Mouse (Mus musculus) CH12.LX (cell line): Measurements from ENCODE around the gene Gm20518. TPM values are rescaled to one million over a fixed set of nuclear protein-coding genes. Genes with fewer than 3 reads are reported as not detected.
A peak's percentile ranks its signal among the peaks of the same experiment; 100 is the strongest.

ENCODE experiments used
- DNase-seq: peaks from one replicate; pipeline ENCODE4 v3.0.0-alpha.2; 2013; ENCODE audit errors: extremely low read depth
- H3K27ac ChIP-seq: 2 replicates; pipeline ENCODE4 v1.5.1; 2012; ENCODE audit warnings: low read depth, mild to moderate bottlenecking, control low read depth, moderate library complexity; ENCODE audit not compliant: insufficient read depth
- H3K27me3 ChIP-seq: replicated peaks from 2 replicates; pipeline ENCODE3; 2012; ENCODE audit warnings: inconsistent platforms
- H3K36me3 ChIP-seq, 2 experiments: replicated peaks in 1 of 2; 2 replicates each; pipeline versions ENCODE3 to v1.6.1; 2012; ENCODE audit warnings: inconsistent platforms in 1 of 2, low read length in 1 of 2, mild to moderate bottlenecking in 1 of 2, mixed read lengths in 1 of 2, moderate library complexity in 1 of 2; ENCODE audit not compliant: control insufficient read depth in 1 of 2, insufficient read depth in 1 of 2
- H3K4me1 ChIP-seq, 2 experiments: 2 replicates each; pipeline ENCODE4 v1.6.1; 2012; ENCODE audit warnings: inconsistent platforms in 1 of 2, moderate library complexity in 1 of 2; ENCODE audit not compliant: insufficient read depth in 2 of 2, control insufficient read depth in 1 of 2
- H3K4me2 ChIP-seq: 2 replicates; pipeline ENCODE4 v1.6.1; 2012; ENCODE audit warnings: low read depth, mild to moderate bottlenecking, control low read depth; ENCODE audit not compliant: poor library complexity, insufficient read depth, severe bottlenecking
- H3K4me3 ChIP-seq, 3 experiments: fragments of 150-350 bp in 1 of 3; sonication (generic) in 1 of 3; replicated peaks in 1 of 3; 2 replicates each; pipeline versions ENCODE3 to v1.5.1; 2011 to 2012; ENCODE audit warnings: low read depth in 2 of 3, low read length in 2 of 3, mild to moderate bottlenecking in 2 of 3, moderate library complexity in 2 of 3, control low read depth in 1 of 3, improper control_type of control experiment in 1 of 3, inconsistent platforms in 1 of 3, mixed read lengths in 1 of 3; ENCODE audit not compliant: poor library complexity in 1 of 3
- H3K79me2 ChIP-seq: replicated peaks from 2 replicates; pipeline ENCODE4 v1.6.1; 2012; ENCODE audit warnings: mild to moderate bottlenecking, moderate library complexity; ENCODE audit not compliant: control insufficient read depth, poor library complexity, insufficient read depth, severe bottlenecking; ENCODE audit errors: extremely low read depth
- H3K9ac ChIP-seq: 2 replicates; pipeline ENCODE4 v1.6.1; 2012; ENCODE audit warnings: low read depth, mild to moderate bottlenecking, control low read depth, moderate library complexity; ENCODE audit not compliant: insufficient read depth
- H3K9me3 ChIP-seq: replicated peaks from 2 replicates; pipeline ENCODE3; 2012; ENCODE audit warnings: low read length, inconsistent platforms, mixed read lengths
- BHLHE40 ChIP-seq: IDR thresholded peaks from 2 replicates; pipeline ENCODE4 v1.6.1; 2011; ENCODE audit warnings: mild to moderate bottlenecking, low read depth, low read length, improper control_type of control experiment
- CHD1 ChIP-seq: IDR thresholded peaks from 2 replicates; pipeline ENCODE4 v1.6.1; 2012; ENCODE audit warnings: low read depth, low read length, improper control_type of control experiment, inconsistent platforms
- CHD2 ChIP-seq: IDR thresholded peaks from 2 replicates; pipeline ENCODE4 v1.6.1; 2011; ENCODE audit warnings: low read length, improper control_type of control experiment
- CTCF ChIP-seq, 2 experiments: IDR thresholded peaks in 1 of 2; conservative IDR thresholded peaks in 1 of 2; 2 replicates each; pipeline ENCODE4 v1.5.1; 2011 to 2012; ENCODE audit warnings: low read depth in 2 of 2, low read length in 2 of 2, improper control_type of control experiment in 1 of 2, inconsistent platforms in 1 of 2, mild to moderate bottlenecking in 1 of 2, moderate library complexity in 1 of 2
- E2F4 ChIP-seq: IDR thresholded peaks from 2 replicates; pipeline ENCODE4 v1.6.1; 2011; ENCODE audit warnings: low read depth, low read length, improper control_type of control experiment; ENCODE audit not compliant: insufficient replicate concordance
- ELF1 ChIP-seq: IDR thresholded peaks from 2 replicates; pipeline ENCODE4 v1.6.1; 2014; ENCODE audit warnings: low read depth, mild to moderate bottlenecking, inconsistent platforms, low read length, improper control_type of control experiment
- EP300 ChIP-seq: IDR thresholded peaks from 2 replicates; pipeline ENCODE4 v1.6.1; 2011; ENCODE audit warnings: low read length, improper control_type of control experiment
- ETS1 ChIP-seq: conservative IDR thresholded peaks from 2 replicates; pipeline ENCODE4 v1.6.1; 2012; ENCODE audit warnings: low read depth, mild to moderate bottlenecking, inconsistent platforms, low read length, improper control_type of control experiment, moderate library complexity
- GABPA ChIP-seq: IDR thresholded peaks from 2 replicates; pipeline ENCODE4 v1.6.1; 2012; ENCODE audit warnings: low read depth, low read length, improper control_type of control experiment, inconsistent platforms; ENCODE audit not compliant: insufficient replicate concordance
- HCFC1 ChIP-seq: IDR thresholded peaks from 2 replicates; pipeline ENCODE4 v1.6.1; 2012; ENCODE audit warnings: low read depth, mild to moderate bottlenecking, inconsistent platforms, low read length, improper control_type of control experiment
- IRF4 ChIP-seq: IDR thresholded peaks from 2 replicates; pipeline ENCODE4 v1.6.1; 2014; ENCODE audit warnings: low read depth, mild to moderate bottlenecking, inconsistent platforms, low read length, improper control_type of control experiment
- JUN ChIP-seq: IDR thresholded peaks from 2 replicates; pipeline ENCODE4 v1.6.1; 2011; ENCODE audit warnings: low read depth, mild to moderate bottlenecking, low read length, improper control_type of control experiment, moderate library complexity; ENCODE audit not compliant: insufficient read depth
- JUND ChIP-seq: conservative IDR thresholded peaks from 2 replicates; pipeline ENCODE4 v1.6.1; 2011; ENCODE audit warnings: low read depth, low read length, improper control_type of control experiment
- KAT2A ChIP-seq: IDR thresholded peaks from 2 replicates; pipeline ENCODE4 v1.6.1; 2012; ENCODE audit warnings: low read length, improper control_type of control experiment, inconsistent platforms; ENCODE audit not compliant: insufficient replicate concordance
- MAFK ChIP-seq: IDR thresholded peaks from 2 replicates; pipeline ENCODE4 v1.6.1; 2011; ENCODE audit warnings: low read length, improper control_type of control experiment; ENCODE audit not compliant: insufficient replicate concordance
- MAX ChIP-seq: IDR thresholded peaks from 2 replicates; pipeline ENCODE4 v1.6.1; 2011; ENCODE audit warnings: low read length, improper control_type of control experiment
- MAZ ChIP-seq: IDR thresholded peaks from 2 replicates; pipeline ENCODE4 v1.6.1; 2012; ENCODE audit warnings: low read depth, mild to moderate bottlenecking, inconsistent platforms, low read length, improper control_type of control experiment, moderate library complexity
- MEF2A ChIP-seq: IDR thresholded peaks from 2 replicates; pipeline ENCODE4 v1.6.1; 2014; ENCODE audit warnings: low read depth, mild to moderate bottlenecking, inconsistent platforms, low read length, improper control_type of control experiment, borderline replicate concordance
- MXI1 ChIP-seq: IDR thresholded peaks from 2 replicates; pipeline ENCODE4 v1.6.1; 2011; ENCODE audit warnings: mild to moderate bottlenecking, low read depth, low read length, improper control_type of control experiment
- MYC ChIP-seq: IDR thresholded peaks from 2 replicates; pipeline ENCODE4 v1.6.1; 2011; ENCODE audit warnings: low read depth, mild to moderate bottlenecking, improper control_type of control experiment, low read length
- NELFE ChIP-seq: IDR thresholded peaks from 2 replicates; pipeline ENCODE4 v1.6.1; 2011; ENCODE audit warnings: low read depth, low read length, improper control_type of control experiment
- NRF1 ChIP-seq: IDR thresholded peaks from 2 replicates; pipeline ENCODE4 v1.6.1; 2014; ENCODE audit warnings: low read depth, mild to moderate bottlenecking, inconsistent platforms, low read length, improper control_type of control experiment, moderate library complexity
- PAX5 ChIP-seq: IDR thresholded peaks from 2 replicates; pipeline ENCODE4 v1.6.1; 2012; ENCODE audit warnings: low read length, inconsistent platforms, mixed read lengths
- POLR2A ChIP-seq: IDR thresholded peaks from 2 replicates; pipeline ENCODE4 v1.6.1; 2011; ENCODE audit warnings: low read depth, mild to moderate bottlenecking, improper control_type of control experiment, low read length
- POLR2AphosphoS2 ChIP-seq: IDR thresholded peaks from 2 replicates; pipeline ENCODE4 v1.6.1; 2011; ENCODE audit warnings: low read depth, low read length, improper control_type of control experiment
- RAD21 ChIP-seq: IDR thresholded peaks from 2 replicates; pipeline ENCODE4 v1.6.1; 2011; ENCODE audit warnings: low read depth, mild to moderate bottlenecking, low read length, improper control_type of control experiment, moderate library complexity
- RCOR1 ChIP-seq: conservative IDR thresholded peaks from 2 replicates; pipeline ENCODE4 v1.6.1; 2012; ENCODE audit warnings: low read depth, mild to moderate bottlenecking, inconsistent platforms, low read length, improper control_type of control experiment
- SIN3A ChIP-seq: IDR thresholded peaks from 2 replicates; pipeline ENCODE4 v1.6.1; 2012; ENCODE audit warnings: low read length, improper control_type of control experiment, inconsistent platforms
- SMC3 ChIP-seq: IDR thresholded peaks from 2 replicates; pipeline ENCODE4 v1.6.1; 2011; ENCODE audit warnings: low read depth, low read length, improper control_type of control experiment
- TBP ChIP-seq: conservative IDR thresholded peaks from 2 replicates; pipeline ENCODE4 v1.6.1; 2011; ENCODE audit warnings: low read depth, low read length, improper control_type of control experiment
- TCF12 ChIP-seq: IDR thresholded peaks from 2 replicates; pipeline ENCODE4 v1.6.1; 2014; ENCODE audit warnings: low read depth, mild to moderate bottlenecking, inconsistent platforms, low read length, improper control_type of control experiment
- UBTF ChIP-seq: IDR thresholded peaks from 2 replicates; pipeline ENCODE4 v1.6.1; 2012; ENCODE audit warnings: low read depth, mild to moderate bottlenecking, inconsistent platforms, low read length, improper control_type of control experiment, moderate library complexity
- USF1 ChIP-seq: IDR thresholded peaks from 2 replicates; pipeline ENCODE4 v1.6.1; 2014; ENCODE audit warnings: low read depth, mild to moderate bottlenecking, inconsistent platforms, low read length, improper control_type of control experiment
- USF2 ChIP-seq: conservative IDR thresholded peaks from 2 replicates; pipeline ENCODE4 v1.6.1; 2011; ENCODE audit warnings: low read depth, low read length, improper control_type of control experiment
- ZC3H11A ChIP-seq: IDR thresholded peaks from 2 replicates; pipeline ENCODE4 v1.6.1; 2012; ENCODE audit warnings: low read depth, mild to moderate bottlenecking, inconsistent platforms, low read length, improper control_type of control experiment
- ZKSCAN1 ChIP-seq: IDR thresholded peaks from 2 replicates; pipeline ENCODE4 v1.6.1; 2012; ENCODE audit warnings: low read depth, inconsistent platforms, low read length, improper control_type of control experiment, borderline replicate concordance
- ZMIZ1 ChIP-seq: IDR thresholded peaks from 2 replicates; pipeline ENCODE4 v1.6.1; 2012; ENCODE audit warnings: low read depth, mild to moderate bottlenecking, inconsistent platforms, low read length, improper control_type of control experiment
- ZNF384 ChIP-seq: IDR thresholded peaks from 2 replicates; pipeline ENCODE4 v1.6.1; 2012; ENCODE audit warnings: low read depth, low read length, improper control_type of control experiment, inconsistent platforms
- dilution Hi-C: fragments of 300-500 bp; cut with MboI; formaldehyde crosslinking; loops from 2 replicates; pipeline ENCODE4 v1.14.3; 2020; ENCODE audit warnings: low sequenced_read_pairs; ENCODE audit not compliant: extremely low pct_unique_long_range_greater_than_20kb, extremely low pct_ligation_motif_present
- in situ Hi-C: fragments of 300-500 bp; cut with MboI; formaldehyde crosslinking; loops from 3 replicates; pipeline ENCODE4 v1.14.3; 2019; ENCODE audit warnings: low sequenced_read_pairs, low pct_ligation_motif_present, low pct_unique_long_range_greater_than_20kb, mixed read lengths
- polyA plus RNA-seq: library from polyadenylated mRNA; unstranded; fragments of >175 nt; gene quantifications from 2 replicates; pipeline ENCODE4 v1.2.1, GENCODE M21; 2012; ENCODE audit warnings: low read depth; ENCODE audit not compliant: insufficient read length
- total RNA-seq, 2 experiments: library from RNA; depleted of rRNA; stranded (reverse); fragments of 300-350 nt in 1 of 2; fragments of >200 nt in 1 of 2; gene quantifications; 2 replicates each; pipeline ENCODE4 v1.2.3; 2012 to 2014

Gene Gm20518
- total and polyA plus RNA-seq, 3 experiments, result 0.16 to 0.91 (median 0.21) TPM

GRCm38 (mm10) chr16:17928087-17928580 is 36.7 kb upstream of the Gm20518 start, which contains the start of gene Slc25a1:
Gene Slc25a1 (minus strand): TSS chr16:17928219.
- Histone ChIP-seq H3K27me3 (no peaks in the 10 kb centered on the region), H3K4me1 (peaks cover 7 to 37% of the 10 kb centered on the region in 2 experiments), H3K9me3 (no peaks in the 10 kb centered on the region), H3K9ac (peak within 1 kb of the TSS; percentile 83), H3K36me3 (peaks cover 19 to 39% of the 10 kb centered on the region in 2 experiments), H3K4me3 (peak within 1 kb of the TSS; percentile 73 to 83 (median 83)), H3K4me2 (peak within 1 kb of the TSS; percentile 53), H3K79me2 (no peaks in the 10 kb centered on the region), H3K27ac (peak within 1 kb of the TSS; percentile 43)
- TF ChIP-seq TBP (0 out of 2 replicates have a peak, but pooled peaks have one; percentile 47), BHLHE40 (peak; percentile 85), ELF1 (no peak), CTCF (conservative IDR thresholded peaks at IDR 0.05 in 1 of 2, IDR thresholded peaks at IDR 0.05 in 1 of 2; ENCODE audit: low read depth in 2 of 2, low read length in 2 of 2) (no peak), PAX5 (no peak), ETS1 (no peak), JUND (no peak), HCFC1 (peak; percentile 4; the same call in 1 of the 2 replicates), GABPA (no peak), POLR2A (peak; percentile 84), MAX (peak; percentile 94), ZKSCAN1 (no peak), RAD21 (no peak), ZNF384 (no peak), SIN3A (peak; percentile 65; the same call in 1 of the 2 replicates), SMC3 (no peak), CHD2 (0 out of 2 replicates have a peak, but pooled peaks have one; percentile 19), CHD1 (no peak), MEF2A (peak; percentile 50; the same call in 1 of the 2 replicates), TCF12 (peak; percentile 74), EP300 (0 out of 2 replicates have a peak, but pooled peaks have one; percentile 4), USF2 (no peak; the same call in 1 of the 2 replicates), IRF4 (no peak; the same call in 1 of the 2 replicates), USF1 (peak; percentile 22; the same call in 1 of the 2 replicates), MYC (peak; percentile 92; the same call in 1 of the 2 replicates), ZMIZ1 (peak; percentile 88; the same call in 1 of the 2 replicates), NRF1 (peak; percentile 54; the same call in 1 of the 2 replicates), ZC3H11A (no peak), E2F4 (no peak), JUN (no peak), MXI1 (peak; percentile 95), UBTF (no peak), KAT2A (no peak), POLR2AphosphoS2 (peak; percentile 62), MAZ (no peak), MAFK (no peak), NELFE (peak; percentile 83), RCOR1 (no peak)
- DNase-seq, result peak; percentile 86
- in situ Hi-C loops (no loop called here), dilution Hi-C loops (no loop called here)
